Mouse (Mus musculus): Measurements from ENCODE around the gene Abcb6.
A peak's percentile ranks its signal among the peaks of the same experiment; 100 is the strongest.

GRCm38 (mm10) chr1:75179334-75180104, 673 bp downstream of the Abcb6 start:
- TF ChIP-seq CTCF (IDR thresholded peaks at IDR 0.05; ENCODE audit: low read depth) (no peak), EP300 (IDR thresholded peaks at IDR 0.05; ENCODE audit: low read depth) (peak; percentile 88)
